Mouse (Mus musculus): ENCODE measurements around the gene Tekt5.

The Tekt5 gene

GRCm38 (mm10) chr16:10335953-10336352 is 59.3 kb downstream of the Tekt5 start:
- no peak for DNase-seq

GRCm38 (mm10) chr16:10332732-10333131 is 62.6 kb downstream of the Tekt5 start:
- DNase-seq = no peak

- DNase-seq = no peak
Observed at GRCm38 (mm10) chr16:10330586-10331495, 64.4 kb downstream of the Tekt5 start.

DNA sequence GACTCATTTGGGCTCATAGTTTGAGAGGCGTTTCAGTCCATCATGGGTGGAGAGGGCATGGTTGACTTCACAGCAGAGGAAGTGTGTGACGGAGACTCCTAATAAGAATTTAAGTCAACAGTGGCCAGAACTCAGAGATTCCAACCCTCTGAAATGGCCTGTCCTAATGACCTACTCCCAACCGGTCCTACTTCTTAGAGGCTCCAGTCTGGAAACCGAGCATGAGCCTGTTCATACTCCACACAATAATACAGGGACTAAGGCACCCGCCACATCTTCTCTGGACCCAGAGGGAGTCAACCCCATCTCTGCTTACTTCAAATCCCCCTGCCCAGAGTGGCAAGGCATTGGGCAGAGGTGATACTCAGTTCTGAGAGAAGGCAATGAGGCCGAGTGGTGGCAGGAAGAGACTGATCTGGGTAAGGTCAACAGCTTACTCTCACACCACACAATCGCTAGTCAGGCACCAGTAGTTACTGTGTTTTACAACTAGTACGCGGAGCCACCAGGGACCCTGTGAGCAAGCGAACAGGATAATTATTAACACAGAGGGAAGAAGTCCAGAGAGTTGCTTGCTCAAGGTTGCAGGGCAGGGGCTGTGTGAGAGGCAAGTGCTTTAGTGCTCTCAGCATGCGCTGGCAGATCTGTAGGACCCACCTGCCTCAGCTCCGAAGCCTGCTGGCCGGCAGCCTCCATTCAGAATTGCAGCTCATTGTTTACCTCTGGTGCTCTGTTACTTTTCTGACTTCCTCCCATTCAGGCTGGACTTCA is 67.5 kb downstream of the Tekt5 start:
- DNase-seq = no peak

- no peak for DNase-seq
Observed at GRCm38 (mm10) chr16:10319914-10320569, 75.2 kb downstream of the Tekt5 start.

GRCm38 (mm10) chr16:10317197-10317544 is 78.1 kb downstream of the Tekt5 start:
- DNase-seq = no peak

DNA sequence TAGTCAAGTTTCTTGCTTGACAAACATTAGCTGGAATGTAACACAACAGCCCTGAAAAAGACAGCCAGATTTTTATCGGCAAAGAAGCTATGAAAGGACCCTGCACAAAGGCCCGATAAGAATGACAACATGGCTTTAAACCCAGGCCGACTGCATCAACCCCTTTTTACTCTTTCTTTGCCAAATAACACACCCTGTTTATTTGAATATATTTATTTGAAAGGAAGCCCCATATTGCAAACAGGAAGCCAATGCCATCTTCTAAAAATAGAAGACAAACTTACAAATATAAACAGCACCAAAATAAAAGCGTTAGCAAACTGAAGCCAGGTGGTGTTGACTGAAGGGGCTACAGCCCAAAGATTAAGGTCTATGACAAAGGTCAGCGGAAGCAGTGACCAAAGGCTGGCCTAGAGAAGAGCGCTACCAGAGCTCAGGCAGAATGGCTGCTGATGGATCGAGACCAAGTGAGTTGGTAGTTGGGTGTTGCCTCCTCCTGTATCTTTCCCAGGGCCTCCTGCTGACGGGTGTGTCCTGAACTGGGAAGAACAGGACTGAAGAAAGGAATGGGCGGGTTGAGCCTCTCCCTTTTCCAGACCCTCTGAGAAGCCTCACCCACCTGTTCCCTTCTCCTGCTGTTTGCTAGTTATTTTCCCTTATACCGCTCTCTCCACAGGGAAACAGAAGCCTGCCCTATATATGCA is 78.6 kb downstream of the Tekt5 start:
- DNase-seq = no peak

DNA sequence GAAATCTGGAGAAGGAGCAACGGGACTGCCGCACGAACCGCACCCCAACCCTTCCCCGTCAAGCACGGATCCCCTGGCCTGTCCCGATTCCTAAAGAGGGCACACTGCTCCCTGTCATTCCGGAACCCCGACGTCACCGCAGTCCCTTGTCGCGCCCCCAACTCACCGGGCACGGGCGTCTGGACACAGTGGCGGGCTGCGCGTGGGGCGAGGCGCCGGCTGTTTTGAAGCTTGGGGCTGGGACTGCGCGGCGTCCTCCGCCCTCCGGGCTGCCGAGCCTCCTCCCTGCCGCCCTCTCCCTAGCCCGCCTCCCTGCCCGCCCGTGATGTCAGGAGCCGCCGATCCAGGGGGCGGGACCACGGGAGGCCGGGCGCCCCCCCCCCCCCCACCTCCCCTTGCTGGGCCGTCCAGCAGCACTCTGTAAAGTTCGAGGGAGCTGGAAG is 81.6 kb downstream of the Tekt5 start, which contains the start of gene Emp2:
Gene Emp2, minus strand, starts transcription at position 323 of the 443 bp plus-strand sequence.
- peak; percentile 19 for DNase-seq

GRCm38 (mm10) chr16:10313226-10313625 is 82.1 kb downstream of the Tekt5 start:
- no peak for DNase-seq

DNA sequence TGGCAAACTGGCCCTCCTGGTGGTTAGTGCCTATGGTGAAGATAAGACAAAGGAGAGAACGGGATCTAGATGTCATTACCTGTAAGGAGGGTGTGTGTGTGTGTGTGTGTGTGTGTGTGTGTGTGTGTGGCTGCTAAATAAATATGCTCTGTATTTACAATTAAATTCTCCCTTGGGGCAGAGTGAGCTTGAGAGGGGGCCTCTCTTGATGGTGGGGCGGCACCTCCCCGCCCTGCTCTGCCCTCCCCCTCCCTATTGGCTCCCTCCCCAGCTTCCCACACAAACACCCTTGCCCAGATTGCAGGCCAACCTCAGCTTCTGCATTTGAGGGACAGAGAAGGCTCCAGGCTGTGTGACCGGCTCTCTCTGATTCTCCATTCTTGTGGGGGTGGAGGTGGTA is 83.3 kb downstream of the Tekt5 start:
- DNase-seq = no peak

GRCm38 (mm10) chr16:10311086-10311485 is 84.2 kb downstream of the Tekt5 start:
- DNase-seq = no peak

GRCm38 (mm10) chr16:10310507-10310906 is 84.8 kb downstream of the Tekt5 start:
- no peak for DNase-seq
